Mouse (Mus musculus): ENCODE measurements at regions not wholly inside any gene's neighbourhood (a gene's known extent, or its start where the extent isn't known, plus 50 kb on each side); places are given as distances from the start of the nearest gene placed in this dataset.

DNA sequence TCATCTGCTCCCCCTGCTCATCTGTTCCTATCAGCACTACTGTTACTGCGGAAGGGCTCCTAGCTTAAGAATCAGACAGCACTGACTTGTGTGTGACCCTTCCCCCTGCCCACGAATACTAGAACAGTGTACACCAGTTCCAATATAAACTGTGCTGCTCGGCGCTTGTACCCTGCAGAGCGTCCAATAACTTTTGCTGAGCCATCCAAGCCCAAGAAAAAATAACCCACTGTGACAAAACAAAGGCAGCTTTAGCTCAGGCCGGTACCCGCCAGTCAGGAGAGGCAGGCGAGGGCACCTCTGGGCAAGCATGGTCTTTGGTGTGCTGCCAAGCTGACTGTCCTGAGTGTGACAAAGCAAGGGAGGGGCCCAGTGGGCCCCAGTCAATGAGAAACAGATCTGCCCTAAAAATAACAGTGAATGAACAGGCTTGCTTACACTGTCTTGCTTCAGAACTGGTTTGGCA, 185.0 kb upstream of the Sesn3 start:
- TF ChIP-seq CTCF (IDR thresholded peaks at IDR 0.05), result no peak
- TF ChIP-seq EP300 (IDR thresholded peaks at IDR 0.05), result no peak
